Mouse (Mus musculus) thymus, adult 2 months (tissue): ENCODE data around the gene Med12l. TPM values are rescaled to one million over a fixed set of nuclear protein-coding genes. Genes with fewer than 3 reads are reported as not detected.

ENCODE experiments used
- DNase-seq: peaks from one replicate; pipeline ENCODE4 v3.0.0; 2021
- H3K27ac ChIP-seq: fragments of 200-500 bp; 2 replicates; pipeline ENCODE4 v1.5.1; 2012; ENCODE audit warnings: low read length, control low read depth; ENCODE audit not compliant: control insufficient read depth, insufficient read depth
- H3K27me3 ChIP-seq: fragments of 200-500 bp; 2 replicates; pipeline ENCODE4 v1.6.1; 2012; ENCODE audit warnings: mild to moderate bottlenecking, low read length, moderate library complexity, mixed read lengths; ENCODE audit not compliant: control insufficient read depth, insufficient read depth
- H3K36me3 ChIP-seq: fragments of 200-500 bp; 2 replicates; pipeline ENCODE4 v1.6.1; 2012; ENCODE audit warnings: mild to moderate bottlenecking, low read length, moderate library complexity; ENCODE audit not compliant: control insufficient read depth, insufficient read depth
- H3K4me1 ChIP-seq: fragments of 200-500 bp; replicated peaks from 2 replicates; pipeline ENCODE4 v1.6.1; 2012; ENCODE audit warnings: low read length; ENCODE audit not compliant: control insufficient read depth, insufficient read depth
- H3K4me3 ChIP-seq: fragments of 200-500 bp; 2 replicates; pipeline ENCODE4 v1.5.1; 2012; ENCODE audit warnings: mild to moderate bottlenecking, low read length, control low read depth, moderate library complexity; ENCODE audit not compliant: control insufficient read depth, insufficient read depth
- CTCF ChIP-seq: fragments of 200-500 bp; IDR thresholded peaks from 2 replicates; pipeline ENCODE4 v1.5.1; 2012; ENCODE audit warnings: mild to moderate bottlenecking, control low read depth, low read length, moderate library complexity, borderline replicate concordance; ENCODE audit not compliant: control insufficient read depth, poor library complexity, insufficient read depth; ENCODE audit errors: extremely low read depth
- POLR2A ChIP-seq: fragments of 200-500 bp; IDR thresholded peaks from 2 replicates; pipeline ENCODE4 v1.6.1; 2012; ENCODE audit warnings: mild to moderate bottlenecking, low read length, control low read depth, moderate library complexity; ENCODE audit not compliant: control insufficient read depth, poor library complexity, insufficient read depth; ENCODE audit errors: extremely low read depth
- WGBS: fragments of 180-500 bp; shearing (Covaris S2); methylation state at CpG from one replicate; pipeline ENCODE4 v1.1.7; 2018; 5-methylcytosine and 5-hydroxymethylcytosine counted together
- polyA plus RNA-seq: library from polyadenylated mRNA; depleted of rRNA; stranded (reverse); fragments of >200 nt; gene quantifications from 2 replicates; pipeline ENCODE4 v1.2.3, GENCODE M21; 2012; rRNA removed

Gene Med12l
- polyA plus RNA-seq, 1 experiment, result 3.3 TPM

DNA sequence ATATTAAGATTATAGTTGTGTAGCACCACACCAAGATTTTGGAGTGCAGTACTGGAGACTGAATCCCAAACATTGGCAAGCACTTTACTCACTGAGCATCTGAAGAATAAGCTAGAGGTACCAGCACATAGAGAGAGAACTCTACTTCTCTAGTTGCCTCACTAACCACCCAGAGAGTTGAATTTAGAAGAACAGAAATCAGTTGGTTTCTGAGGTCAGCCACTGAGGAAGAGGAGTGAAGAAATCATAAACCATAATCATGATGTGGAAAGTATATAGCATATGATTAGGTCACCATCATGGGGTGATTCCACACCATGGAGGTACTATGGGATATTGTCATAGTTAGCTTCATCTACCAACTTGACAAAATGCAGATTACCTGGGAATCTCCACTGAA, 346.1 kb downstream of the Med12l start:
- no peaks in the 10 kb centered on the region for H3K36me3 ChIP-seq
- H3K27ac ChIP-seq, result no peak overlapping the region
- H3K27me3 ChIP-seq, result no peaks in the 10 kb centered on the region
- TF ChIP-seq POLR2A (no peak), CTCF (no peak)
- no peaks in the 10 kb centered on the region for H3K4me1 ChIP-seq
- DNase-seq, result no peak
- H3K4me3 ChIP-seq, result no peak overlapping the region

DNA sequence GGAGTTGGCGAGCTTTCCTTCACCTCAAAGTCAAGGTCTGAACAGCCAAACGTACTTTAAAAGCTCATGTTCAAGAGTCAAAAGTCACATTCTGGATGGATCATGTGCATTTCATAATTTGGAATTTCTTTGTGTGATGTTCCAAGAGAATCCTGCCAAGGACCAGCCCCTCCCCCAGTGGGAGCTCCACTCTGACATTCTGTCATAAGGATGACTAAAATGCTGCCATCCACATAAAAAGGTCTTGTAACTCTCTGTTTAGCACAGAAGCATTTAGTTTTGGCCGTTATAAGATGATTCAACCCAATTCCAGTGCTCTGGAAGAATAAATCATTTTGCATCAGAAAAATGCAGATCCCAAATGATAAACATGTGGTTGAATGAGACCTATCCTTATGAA, 348.5 kb downstream of the Med12l start:
- no peak for DNase-seq
- Histone ChIP-seq H3K27ac (no peak overlapping the region), H3K27me3 (no peaks in the 10 kb centered on the region), H3K4me1 (no peaks in the 10 kb centered on the region), H3K4me3 (no peak overlapping the region), H3K36me3 (no peaks in the 10 kb centered on the region)
- whole genome bisulfite sequencing, result 89% methylated on average over 3 of the region's 3 CpGs
- TF ChIP-seq CTCF (no peak), POLR2A (no peak)

DNA sequence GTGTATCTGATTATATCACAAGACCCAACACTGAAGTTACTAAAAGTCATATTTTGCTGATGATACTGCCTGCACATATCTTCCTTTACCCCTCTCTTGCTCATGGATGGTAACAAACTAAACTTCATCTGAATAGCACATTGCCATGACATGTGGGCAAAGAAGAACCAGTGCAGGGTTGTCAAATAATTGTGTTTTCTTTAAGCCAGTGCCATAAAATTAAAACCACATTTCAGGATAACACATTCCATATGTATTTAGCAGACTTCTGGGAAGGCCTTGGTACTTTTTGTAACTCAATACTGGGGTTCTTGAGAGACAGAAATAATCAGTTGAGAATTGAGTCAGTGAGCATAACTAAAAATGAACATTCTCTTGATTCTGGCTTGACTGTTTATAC, 354.5 kb downstream of the Med12l start:
- TF ChIP-seq POLR2A (no peak), CTCF (no peak)
- H3K36me3 ChIP-seq, result no peaks in the 10 kb centered on the region
- no peaks in the 10 kb centered on the region for H3K4me1 ChIP-seq

GRCm38 (mm10) chr3:59361895-59362294, 356.3 kb downstream of the Med12l start:
- Histone ChIP-seq H3K4me1 (no peaks in the 10 kb centered on the region), H3K27ac (no peak overlapping the region), H3K4me3 (no peak overlapping the region), H3K27me3 (no peaks in the 10 kb centered on the region), H3K36me3 (no peaks in the 10 kb centered on the region)
- TF ChIP-seq CTCF (no peak), POLR2A (no peak)
- DNase-seq, result no peak
- WGBS, result 96% methylated on average over 1 of the region's 1 CpGs

More for the DNA sequence above, 354.5 kb downstream of the Med12l start:
- Histone ChIP-seq H3K27ac (no peak overlapping the region), H3K27me3 (no peaks in the 10 kb centered on the region), H3K4me3 (no peak overlapping the region)
- DNase-seq, result no peak

Other genes with a start within 250 kb of the Med12l start
- gene Mindy4b-ps, start 183.5 kb upstream of the Med12l start, polyA plus RNA-seq, result not detected in 2 replicates
- 0.39 TPM in 1 of 2 replicates, not detected in the other for gene Clrn1, start 120.5 kb upstream of the Med12l start, polyA plus RNA-seq
- gene Gpr171, start 96.0 kb downstream of the Med12l start, polyA plus RNA-seq, result 14.3 and 15.0 TPM in 2 replicates
- gene P2ry14, start 147.8 kb downstream of the Med12l start, polyA plus RNA-seq, result 3.9 and 5.3 TPM in 2 replicates
- 2.9 and 3.7 TPM in 2 replicates for gene Gpr87, start 189.3 kb downstream of the Med12l start, polyA plus RNA-seq
- gene P2ry13, start 205.1 kb downstream of the Med12l start, polyA plus RNA-seq, result 9.4 and 10.4 TPM in 2 replicates